Mouse (Mus musculus) hematopoietic stem cell, adult 5-6 weeks (primary cell): ENCODE measurements at regions not wholly inside any gene's neighbourhood (a gene's known extent, or its start where the extent isn't known, plus 50 kb on each side); places are given as distances from the start of the nearest gene placed in this dataset.

Experiments used
- ATAC-seq, 2 experiments: fragments of 125-278 bp in 1 of 2; replicated peaks in 1 of 2; 2 replicates each; pipeline ENCODE4 v1.8.0; 2016 to 2017; ENCODE audit warnings: inconsistent platforms in 2 of 2, mild to moderate bottlenecking in 2 of 2, moderate number of reproducible peaks in 2 of 2, low read depth in 1 of 2, moderate TSS enrichment in 1 of 2; ENCODE audit not compliant: low FRiP score in 2 of 2, poor library complexity in 2 of 2, severe bottlenecking in 2 of 2, insufficient read depth in 1 of 2, low TSS enrichment in 1 of 2

GRCm38 (mm10) chr14:98862095-98862735 lies 131.9 kb downstream of the Rpl36a-ps1 start:
- ATAC-seq = no peak

GRCm38 (mm10) chr14:98858801-98859200 lies 135.3 kb downstream of the Rpl36a-ps1 start:
- ATAC-seq = no peak

GRCm38 (mm10) chr14:98848500-98848899 lies 145.6 kb downstream of the Rpl36a-ps1 start:
- peak; percentile 53 to 67 for ATAC-seq

DNA sequence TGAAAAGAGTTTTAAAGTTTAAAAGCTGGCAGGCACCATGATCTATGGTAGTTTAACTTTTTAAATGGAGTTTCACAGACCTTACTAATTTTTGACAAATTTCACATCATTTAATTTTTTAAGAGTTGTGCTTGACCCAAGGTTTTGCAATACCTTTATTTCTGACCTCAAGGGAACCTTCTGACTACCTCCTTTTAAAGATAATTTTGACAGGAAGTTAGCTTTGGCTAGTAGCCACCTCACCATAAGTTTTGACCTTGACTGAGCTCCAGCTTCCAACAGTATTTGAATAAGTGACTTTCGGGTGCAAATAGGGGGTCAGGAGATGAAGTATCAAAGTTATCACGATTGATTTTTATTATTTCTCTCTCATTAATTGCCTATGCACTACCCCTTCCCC lies 149.9 kb downstream of the Rpl36a-ps1 start:
- ATAC-seq = no peak

DNA sequence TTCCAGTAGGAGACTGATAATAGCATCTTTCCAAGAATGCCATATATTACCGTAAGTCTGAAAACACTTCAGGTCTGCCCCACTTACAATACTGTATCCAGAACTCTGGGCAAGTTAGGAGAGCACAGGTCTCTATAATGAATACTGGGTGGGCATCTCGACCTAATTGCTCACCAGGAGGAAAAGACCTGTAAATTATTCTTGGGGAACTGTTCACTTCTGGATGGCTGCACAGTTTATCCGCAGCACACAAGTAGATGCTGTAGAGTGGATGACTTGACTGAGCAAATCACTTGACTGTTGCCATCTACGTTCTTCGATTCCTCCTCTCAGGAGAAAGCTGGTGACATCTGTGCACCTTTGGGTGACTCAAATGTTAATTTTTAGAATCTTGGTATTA lies 159.8 kb downstream of the Rpl36a-ps1 start:
- no peak for ATAC-seq

- no peak for ATAC-seq
Measured at GRCm38 (mm10) chr14:98833230-98833999, 160.7 kb downstream of the Rpl36a-ps1 start.

GRCm38 (mm10) chr14:98832401-98832800 lies 161.7 kb downstream of the Rpl36a-ps1 start:
- ATAC-seq = no peak

GRCm38 (mm10) chr14:98829958-98830633 lies 164.0 kb downstream of the Rpl36a-ps1 start:
- ATAC-seq = no peak

DNA sequence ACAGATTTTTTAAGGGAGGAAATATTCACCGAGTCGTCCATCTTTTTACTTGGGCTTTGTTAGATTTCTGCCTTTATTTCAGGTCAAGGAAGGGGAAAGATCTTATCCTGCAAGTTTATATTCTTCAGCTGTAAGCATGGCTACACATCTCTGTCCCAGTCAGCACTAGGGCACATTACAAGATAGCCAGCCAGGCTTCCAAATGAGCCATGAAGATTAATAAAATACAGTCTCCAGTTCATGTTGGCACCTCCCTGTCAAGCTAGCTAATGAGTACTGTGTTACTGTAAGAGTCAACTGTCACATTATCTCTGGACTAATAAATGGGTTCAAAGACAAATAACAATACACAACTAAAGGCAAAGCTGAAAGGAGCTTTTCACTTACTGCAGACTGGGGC lies 166.6 kb downstream of the Rpl36a-ps1 start:
- no peak for ATAC-seq

- no peak for ATAC-seq
Measured at GRCm38 (mm10) chr14:98813657-98814056, 180.5 kb downstream of the Rpl36a-ps1 start.

DNA sequence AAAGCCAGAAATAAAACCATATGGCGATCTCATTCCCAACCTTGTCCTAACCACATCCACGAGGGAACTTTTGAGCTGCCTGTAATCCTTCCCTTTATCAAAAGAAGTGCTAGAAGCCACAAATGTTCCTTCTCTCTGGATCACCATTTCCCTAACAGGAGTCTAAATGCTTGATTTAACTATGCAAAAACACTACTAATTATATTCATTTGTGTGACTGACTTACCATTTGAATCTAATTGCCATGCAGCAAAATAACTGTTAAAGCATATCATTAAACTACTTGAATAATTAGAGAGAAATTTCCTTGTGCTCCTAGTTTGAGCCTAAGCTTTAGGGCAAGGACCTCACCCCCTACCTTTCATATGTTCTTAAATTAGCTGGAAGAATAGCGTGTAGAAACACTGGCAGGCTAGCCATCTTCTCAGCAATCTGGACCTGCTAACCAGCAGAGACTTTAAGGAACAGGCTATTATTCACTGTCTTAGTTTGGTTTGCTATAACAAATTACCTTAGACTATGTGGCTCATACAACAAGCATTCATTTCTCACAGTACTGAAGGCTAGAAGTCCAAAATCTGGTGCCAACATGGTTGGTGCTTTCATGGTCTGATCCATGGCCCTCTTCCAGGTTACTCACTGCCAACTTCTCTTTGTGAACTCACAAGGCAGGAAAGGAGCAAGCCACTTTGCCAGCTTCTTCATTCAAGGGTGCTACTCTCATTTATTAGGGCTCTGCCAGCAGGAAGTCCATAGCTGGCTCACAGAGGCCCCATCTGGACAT lies 183.7 kb downstream of the Rpl36a-ps1 start:
- no peak for ATAC-seq

DNA sequence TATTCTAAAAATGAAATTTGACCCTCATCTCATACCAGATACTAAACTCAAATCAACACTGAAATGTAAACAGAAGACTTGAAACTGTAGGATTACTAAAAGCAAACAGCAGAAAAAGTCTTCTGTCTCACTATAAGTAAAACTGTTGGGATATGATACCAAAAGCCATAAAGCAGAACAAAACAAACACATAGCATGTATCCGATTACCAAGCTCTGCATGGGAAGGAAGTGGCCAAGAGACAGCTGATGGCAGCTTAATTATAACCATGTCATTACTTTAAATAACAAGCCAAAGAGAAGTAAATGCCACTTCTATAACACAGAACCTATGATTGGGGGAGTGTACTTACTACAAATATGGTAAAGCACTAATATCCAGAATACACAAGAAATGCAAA lies 186.0 kb downstream of the Rpl36a-ps1 start:
- 0 out of 4 replicates have a peak, but pooled peaks of 1 of the 2 experiments have one; percentile 46 for ATAC-seq

DNA sequence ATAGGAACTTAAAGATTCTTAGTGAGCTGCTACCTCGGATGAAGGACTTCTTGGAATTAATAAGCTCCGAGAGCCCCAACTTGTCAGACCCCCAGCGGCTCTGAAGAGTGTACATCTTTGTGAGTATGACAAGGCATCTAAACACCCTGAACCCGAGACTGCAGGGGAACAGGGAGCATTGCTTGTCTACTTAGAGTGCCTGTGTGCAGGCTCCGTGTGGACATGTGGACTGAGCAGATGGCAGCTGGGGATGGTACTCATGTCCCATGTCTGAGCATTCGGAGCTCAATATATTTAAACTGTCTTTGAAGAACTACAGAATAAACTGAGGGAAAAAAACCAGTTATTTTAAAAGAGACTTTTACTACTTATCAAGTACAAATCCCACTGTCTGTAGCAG lies 189.1 kb downstream of the Rpl36a-ps1 start:
- ATAC-seq = no peak

GRCm38 (mm10) chr14:98801293-98801692 lies 192.8 kb downstream of the Rpl36a-ps1 start:
- no peak for ATAC-seq

DNA sequence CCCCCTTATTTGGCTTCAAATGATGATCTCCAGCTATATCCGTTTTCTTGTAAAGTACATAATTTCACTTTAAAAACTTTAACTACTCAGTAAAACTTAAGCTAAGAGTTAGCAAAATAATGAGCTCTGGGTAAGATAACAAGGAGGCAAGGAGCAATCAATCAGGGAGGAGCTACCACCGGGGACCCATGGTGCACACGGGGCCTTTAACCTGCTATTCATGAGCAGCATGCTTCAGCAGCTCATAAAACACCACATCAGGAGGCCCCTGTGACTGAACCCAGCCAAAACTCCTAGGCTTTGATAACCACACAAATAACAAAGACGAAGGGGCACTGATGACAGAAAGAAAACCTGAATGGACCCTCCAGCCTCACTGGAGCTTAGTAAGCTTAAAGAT lies 202.1 kb downstream of the Rpl36a-ps1 start:
- ATAC-seq = no peak

DNA sequence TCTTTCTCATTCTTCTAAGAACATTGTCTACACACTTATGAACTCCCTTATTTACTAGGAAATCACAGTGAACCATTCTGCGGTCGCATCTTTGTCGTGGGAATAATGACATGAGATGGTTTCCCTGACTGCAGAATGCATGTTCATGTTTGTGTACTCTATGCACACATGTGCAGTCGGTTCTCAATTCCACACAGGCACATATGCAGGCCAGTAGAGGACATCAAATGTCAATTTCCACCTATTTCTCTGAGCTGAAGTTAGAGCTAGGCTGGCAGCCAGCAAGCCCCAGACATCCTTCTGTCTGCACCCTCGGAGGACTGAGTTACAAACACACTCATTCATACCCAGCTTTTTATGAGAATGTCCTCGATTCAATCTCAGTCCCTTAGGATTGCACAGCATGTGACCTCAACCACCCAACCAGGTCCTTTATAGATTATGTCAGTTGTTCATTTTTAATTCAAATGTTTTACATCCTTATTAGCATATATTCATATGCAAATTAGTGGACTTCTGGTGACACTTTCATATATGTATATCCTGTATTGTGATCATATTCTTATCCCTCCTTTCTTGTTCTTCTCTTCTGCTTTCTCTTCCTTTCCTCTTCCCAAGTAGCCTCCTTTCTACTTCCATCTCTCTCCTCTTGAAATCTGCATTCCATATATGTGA lies 202.7 kb downstream of the Rpl36a-ps1 start:
- ATAC-seq = no peak

- peak; percentile 94 to 97 for ATAC-seq
Measured at GRCm38 (mm10) chr14:98789794-98790193, 204.3 kb downstream of the Rpl36a-ps1 start.
